Mouse (Mus musculus) left cerebral cortex, adult 2 months (tissue): ENCODE results near the gene Slc30a5. TPM values are rescaled to one million over a fixed set of nuclear protein-coding genes. Genes with fewer than 3 reads are reported as not detected.

ENCODE experiments used
- DNase-seq, 2 experiments: peaks; one replicate each; pipeline ENCODE4 v3.0.0; 2021 to 2022; ENCODE audit warnings: low spot score in 2 of 2, mixed read lengths in 1 of 2; ENCODE audit errors: extremely low spot score in 1 of 2
- H3K27ac ChIP-seq: fragments of 200-600 bp; 2 replicates; pipeline ENCODE4 v1.8.1; 2022
- H3K4me3 ChIP-seq: fragments of 200-600 bp; 2 replicates; pipeline ENCODE4 v1.8.1; 2022
- CTCF ChIP-seq: fragments of 200-600 bp; IDR thresholded peaks from 2 replicates; pipeline ENCODE4 v1.8.1; 2022; ENCODE audit warnings: antibody characterized with exemption, mild to moderate bottlenecking, moderate library complexity
- intact Hi-C: fragments of 180-260 bp; cut with DNase I; formaldehyde crosslinking; loops from one replicate; pipeline ENCODE4 v1.15.1; 2025
- long read RNA-seq, 2 experiments: library from polyadenylated mRNA; stranded (forward); transcript quantifications; one replicate each; pipeline ENCODE4 v2.0.0; 2021; ENCODE audit warnings: borderline mapping rate in 2 of 2
- total RNA-seq, 2 experiments: library from RNA; stranded (reverse); gene quantifications; 2 replicates each; pipeline ENCODE4 v1.2.3; 2021

Slc30a5 gene
- 10 to 100 TPM; 38.2 to 47.0 TPM for total RNA-seq
- long read RNA-seq, experiment 1, transcript Slc30a5-201 (16 exons, 3,179 nt): major isoform, 39 of 55 reads
- long read RNA-seq, experiment 1, partial matches to known transcripts: 4 of 55 reads
- long read RNA-seq, experiment 1, other reads (novel, unspliced or antisense): 12 of 55 reads
- long read RNA-seq, experiment 2, transcript Slc30a5-201 (16 exons, 3,179 nt): major isoform, 35 of 46 reads
- long read RNA-seq, experiment 2, partial matches to known transcripts: 2 of 46 reads
- long read RNA-seq, experiment 2, other reads (novel, unspliced or antisense): 5 of 46 reads

DNA sequence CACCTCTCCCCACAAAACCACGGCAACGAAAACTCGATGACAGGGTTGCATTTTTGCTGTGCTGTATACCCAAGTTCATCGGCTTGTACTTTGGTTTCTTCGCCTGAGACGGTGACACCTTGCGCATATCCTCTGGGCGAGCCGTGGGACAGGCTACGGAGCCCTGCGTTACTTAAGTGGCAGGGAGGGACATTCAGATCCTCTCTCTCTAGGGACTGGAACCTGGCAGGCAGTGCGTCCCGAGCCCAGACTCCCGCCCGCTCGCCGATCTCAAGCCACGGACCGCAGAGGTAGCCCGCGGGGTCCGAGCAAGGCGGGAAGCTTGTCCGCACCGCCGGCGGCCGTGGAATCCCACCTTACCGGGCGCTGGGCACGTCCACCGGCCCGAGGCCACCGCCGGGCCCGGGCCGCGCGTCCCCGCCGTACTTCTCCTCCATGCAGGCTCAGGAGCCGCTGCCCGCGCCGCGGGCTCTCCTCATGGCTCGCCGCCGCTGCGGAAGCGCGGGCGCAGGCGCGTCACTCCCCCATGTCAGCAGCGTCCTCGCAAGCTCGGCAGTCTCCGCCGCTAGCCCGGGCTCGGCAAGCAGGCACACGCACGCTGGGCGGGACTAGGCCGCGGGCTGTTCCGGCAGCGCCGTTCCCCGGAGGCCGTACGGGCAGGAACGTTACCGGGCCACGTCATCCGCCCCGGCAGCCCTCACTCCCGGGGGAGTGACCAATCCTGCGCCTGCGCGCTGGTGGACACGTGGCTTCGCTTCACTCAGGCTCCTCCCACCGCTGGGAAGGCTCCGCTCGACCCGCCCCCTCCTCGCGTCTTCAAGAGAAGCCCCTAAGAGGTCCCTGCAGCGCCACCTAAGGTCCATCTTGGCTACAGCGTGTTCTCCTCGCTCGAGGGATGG is at the start of gene Slc30a5:
TSS of gene Slc30a5 (minus strand) at position 687 of the 899 bp plus-strand sequence.
- peak; percentile 91 for TF ChIP-seq CTCF
- Histone ChIP-seq H3K27ac (peak within 1 kb of the TSS; percentile 83), H3K4me3 (peak within 1 kb of the TSS; percentile 96)
- intact Hi-C loops: loop anchor here (5.0 kb wide), 1 partner anchor 101 kb away; the partner anchor contains the start of gene Cdk7
- peak; percentile 99 for DNase-seq

DNA sequence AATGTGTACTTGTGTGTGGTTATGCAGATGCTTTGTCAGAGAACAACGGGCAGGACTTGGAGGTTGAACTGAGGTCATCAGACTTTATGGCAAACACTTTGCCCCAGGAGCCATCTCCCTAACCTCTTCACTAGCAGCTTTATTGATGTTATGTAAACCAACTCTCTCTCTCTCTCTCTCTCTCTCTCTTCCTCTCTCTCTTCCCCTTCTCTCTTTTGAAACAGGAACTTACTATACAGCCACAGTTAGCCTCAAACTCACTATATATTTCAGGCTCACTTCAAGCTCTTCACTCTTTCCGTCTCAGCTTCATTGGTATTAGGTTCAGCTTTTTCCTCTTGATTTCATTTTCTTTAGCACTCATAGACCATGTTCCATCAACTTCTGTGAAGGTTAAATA is 48.7 kb upstream of the Slc30a5 start:
- no peak for TF ChIP-seq CTCF
- H3K27ac ChIP-seq: no peak overlapping the region

DNA sequence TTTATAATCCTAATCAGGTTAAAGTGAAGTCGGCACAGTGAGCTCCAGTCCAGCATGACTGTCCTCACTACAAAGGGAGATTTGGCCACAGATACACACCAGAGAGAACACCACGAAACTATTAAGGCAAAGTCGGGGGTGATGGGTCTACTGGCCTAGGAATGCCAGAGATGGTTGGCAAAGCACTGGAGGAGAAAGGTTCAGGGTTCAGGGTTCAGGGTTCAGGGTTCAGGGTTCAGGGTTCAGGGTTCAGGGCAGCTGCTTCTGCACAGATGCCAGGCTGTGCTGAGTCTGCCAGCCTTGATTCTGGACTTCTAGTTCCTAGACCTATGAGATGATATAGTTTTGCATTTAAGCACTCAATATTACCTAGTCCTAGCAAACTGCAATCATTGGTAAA is 46.6 kb upstream of the Slc30a5 start:
- H3K27ac ChIP-seq: no peak overlapping the region
- intact Hi-C loops: no loop called here
- no peak for DNase-seq
- no peak for TF ChIP-seq CTCF
- no peak overlapping the region for H3K4me3 ChIP-seq

More for the DNA sequence above, 48.7 kb upstream of the Slc30a5 start:
- H3K4me3 ChIP-seq: no peak overlapping the region
- intact Hi-C loops: no loop called here
- DNase-seq: no peak

DNA sequence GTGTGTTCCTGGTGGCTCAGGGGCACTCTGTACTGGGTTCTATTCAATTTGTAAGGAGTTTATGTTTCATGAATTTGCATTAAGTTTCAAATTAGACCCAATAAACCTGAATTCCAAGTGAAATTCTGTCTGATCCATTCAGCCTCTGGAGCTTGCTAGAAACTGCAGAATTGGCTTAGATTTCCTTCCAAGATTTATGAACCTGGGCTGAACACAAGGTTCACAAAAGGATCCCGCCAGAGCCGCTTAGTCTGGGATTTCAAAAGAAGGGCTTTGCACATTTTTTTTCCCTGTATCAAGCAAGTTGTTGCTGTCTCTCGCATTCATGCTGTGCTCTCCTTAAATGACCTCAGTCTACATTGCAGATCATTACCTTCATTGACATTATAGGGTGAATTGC is 46.1 kb upstream of the Slc30a5 start:
- DNase-seq: no peak
- Histone ChIP-seq H3K27ac (no peak overlapping the region), H3K4me3 (no peak overlapping the region)
- no peak for TF ChIP-seq CTCF
- intact Hi-C loops: no loop called here

DNA sequence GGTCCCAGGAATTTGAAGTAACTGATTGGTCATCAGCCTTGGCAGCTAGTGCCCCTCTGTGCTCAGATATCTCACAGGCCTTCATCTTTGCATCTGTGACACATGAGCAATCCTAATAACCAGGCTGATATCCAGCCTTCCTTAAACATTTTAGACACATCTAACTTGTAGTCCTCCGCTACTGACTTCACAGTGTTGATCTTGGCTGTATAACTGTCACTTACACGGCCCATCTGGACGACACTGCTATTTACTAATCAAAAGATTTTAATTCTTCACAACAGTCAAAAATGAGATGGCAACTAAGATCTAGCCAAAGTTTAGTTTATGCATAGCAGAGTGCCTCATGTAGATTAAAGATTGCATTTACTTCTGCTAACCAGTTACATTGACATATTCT is 45.0 kb upstream of the Slc30a5 start:
- H3K27ac ChIP-seq: no peak overlapping the region
- TF ChIP-seq CTCF: no peak
- DNase-seq: no peak
- no peak overlapping the region for H3K4me3 ChIP-seq
- intact Hi-C loops: no loop called here

DNA sequence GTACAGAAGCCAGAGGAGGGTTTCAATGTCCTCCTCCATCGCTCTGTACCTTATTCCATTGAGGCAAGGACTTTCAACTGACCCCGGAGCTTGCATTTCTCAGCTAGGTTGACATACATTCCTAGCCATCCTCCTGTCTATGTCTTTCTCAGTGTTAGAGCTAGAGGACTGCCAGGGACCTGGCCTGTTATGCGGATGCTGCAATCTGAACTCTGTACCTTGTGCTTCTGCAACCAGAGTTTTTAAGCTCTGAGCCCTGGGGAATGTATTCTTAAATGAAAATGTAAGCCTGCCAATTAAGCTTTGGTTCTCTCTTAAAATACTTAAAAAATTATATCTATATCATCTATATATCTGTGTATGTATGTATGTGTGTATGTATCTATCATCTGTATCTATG is 44.5 kb upstream of the Slc30a5 start:
- no peak for TF ChIP-seq CTCF
- Histone ChIP-seq H3K27ac (no peak overlapping the region), H3K4me3 (no peak overlapping the region)
- intact Hi-C loops: no loop called here
- no peak for DNase-seq

DNA sequence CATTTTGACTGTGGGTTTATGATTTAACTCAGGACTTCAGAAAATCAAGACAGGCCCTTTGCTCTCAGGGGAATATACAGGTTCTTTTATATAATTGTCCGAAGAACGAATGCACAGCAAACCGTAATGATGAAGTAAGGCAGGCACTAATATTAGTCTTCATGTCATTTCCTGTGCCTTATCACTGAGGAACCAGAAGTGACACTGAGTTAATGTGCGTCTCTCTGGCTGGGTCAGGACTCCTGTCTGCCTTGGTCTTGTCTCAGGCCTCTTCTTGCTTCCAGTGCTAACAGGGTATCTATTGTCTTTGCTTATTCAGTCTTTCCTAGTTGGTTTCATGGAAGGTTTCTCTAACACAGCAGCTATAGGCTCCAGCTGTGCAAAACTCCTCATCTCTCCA is 41.9 kb upstream of the Slc30a5 start:
- intact Hi-C loops: no loop called here
- DNase-seq: no peak
- no peak for TF ChIP-seq CTCF
- Histone ChIP-seq H3K4me3 (no peak overlapping the region), H3K27ac (no peak overlapping the region)

DNA sequence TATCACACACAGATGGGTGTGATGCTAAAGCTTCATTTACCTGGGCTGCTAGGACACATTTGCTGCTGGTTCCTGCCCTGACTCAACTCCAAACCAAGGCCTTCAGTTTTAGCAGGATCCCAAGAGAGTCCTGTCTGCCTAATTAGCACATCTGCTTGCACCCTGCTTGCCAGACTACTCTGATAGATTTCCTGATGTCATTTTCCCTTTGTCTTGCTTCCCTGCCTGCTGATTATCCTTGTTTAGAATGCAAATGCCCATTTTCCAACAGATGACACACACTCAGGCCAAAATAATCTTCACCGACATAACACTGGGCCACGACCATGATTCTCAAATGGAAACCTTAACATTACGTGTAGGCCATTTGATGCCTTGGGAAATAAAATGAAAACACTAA is 41.4 kb upstream of the Slc30a5 start:
- DNase-seq: no peak
- H3K27ac ChIP-seq: no peak overlapping the region
- no peak overlapping the region for H3K4me3 ChIP-seq
- no peak for TF ChIP-seq CTCF
- intact Hi-C loops: no loop called here

DNA sequence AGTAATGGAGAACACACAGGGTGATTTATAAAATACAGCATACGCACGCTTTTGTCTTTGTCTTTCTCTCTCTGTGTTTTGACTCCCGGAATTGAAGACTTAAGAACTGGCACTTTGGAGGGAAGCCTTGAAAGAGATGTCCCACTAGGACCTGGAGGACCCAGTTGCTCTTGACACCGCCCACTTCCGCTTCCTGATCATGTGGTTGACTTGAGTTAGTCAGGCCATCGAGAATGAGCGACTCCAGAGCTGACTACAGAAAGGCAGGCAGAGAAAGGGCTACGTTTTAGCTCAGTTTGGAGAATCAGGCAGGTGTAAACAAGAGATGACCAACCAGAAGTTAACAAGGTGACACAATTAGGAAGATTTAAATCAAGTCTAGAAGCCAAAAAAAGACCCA is 40.3 kb upstream of the Slc30a5 start:
- no peak overlapping the region for H3K27ac ChIP-seq
- no peak for DNase-seq
- intact Hi-C loops: no loop called here
- no peak overlapping the region for H3K4me3 ChIP-seq
- TF ChIP-seq CTCF: no peak

DNA sequence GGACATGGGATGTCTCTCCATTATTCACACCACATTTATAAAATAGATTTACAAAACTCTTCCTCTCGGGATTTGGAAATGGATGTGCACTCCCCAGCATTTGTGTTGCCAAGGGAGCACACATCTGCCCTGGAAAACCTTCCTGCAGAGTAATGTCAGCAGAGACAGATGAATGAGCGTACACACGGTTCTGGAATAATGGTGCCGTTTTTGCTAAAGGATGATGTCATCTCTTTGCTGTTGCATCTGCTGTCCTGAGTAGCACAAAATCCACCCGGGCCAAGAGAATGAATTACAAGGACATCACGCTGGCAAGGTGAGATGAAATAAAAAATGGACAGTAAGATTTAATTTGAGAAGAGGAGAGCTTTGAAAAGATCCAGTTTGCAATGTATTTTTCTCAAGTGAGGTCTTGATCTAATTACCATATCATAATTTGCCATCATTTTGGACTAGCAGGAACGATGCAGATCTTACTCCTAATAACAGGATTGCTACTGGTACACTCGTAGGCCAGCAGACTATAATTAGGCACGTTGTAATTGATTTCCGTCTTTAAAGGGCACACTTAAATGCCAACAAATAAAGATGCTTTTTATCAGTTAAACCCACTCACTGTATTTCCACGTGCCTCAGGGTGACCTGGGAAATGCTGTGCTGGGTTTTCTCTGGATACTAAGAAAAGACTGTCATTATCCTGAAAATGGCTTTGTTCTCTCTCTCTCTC is 38.4 kb upstream of the Slc30a5 start:
- intact Hi-C loops: no loop called here
- no peak for DNase-seq
- H3K27ac ChIP-seq: no peak overlapping the region
- no peak overlapping the region for H3K4me3 ChIP-seq
- no peak for TF ChIP-seq CTCF

DNA sequence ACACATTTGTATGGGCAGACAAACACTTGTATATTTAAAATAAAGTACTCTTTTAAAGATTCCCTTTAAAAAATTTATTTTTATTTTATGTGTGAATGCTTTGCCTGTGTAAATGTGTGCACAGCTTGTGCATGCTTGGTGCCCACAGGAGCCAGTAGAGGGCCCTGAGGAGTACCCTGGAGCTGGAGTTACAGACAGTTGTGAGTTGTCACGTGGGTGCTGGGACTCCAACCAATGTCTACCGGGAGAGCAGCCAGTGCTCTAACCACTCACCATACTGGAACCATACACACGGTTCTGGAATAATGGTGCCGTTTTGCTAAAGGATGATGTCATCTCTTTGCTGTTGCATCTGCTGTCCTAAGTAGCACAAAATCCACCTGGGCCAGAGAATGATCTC is 36.6 kb upstream of the Slc30a5 start:
- intact Hi-C loops: no loop called here
- no peak for DNase-seq
- no peak overlapping the region for H3K27ac ChIP-seq
- no peak overlapping the region for H3K4me3 ChIP-seq
- TF ChIP-seq CTCF: no peak; the same call in 1 of the 2 replicates

DNA sequence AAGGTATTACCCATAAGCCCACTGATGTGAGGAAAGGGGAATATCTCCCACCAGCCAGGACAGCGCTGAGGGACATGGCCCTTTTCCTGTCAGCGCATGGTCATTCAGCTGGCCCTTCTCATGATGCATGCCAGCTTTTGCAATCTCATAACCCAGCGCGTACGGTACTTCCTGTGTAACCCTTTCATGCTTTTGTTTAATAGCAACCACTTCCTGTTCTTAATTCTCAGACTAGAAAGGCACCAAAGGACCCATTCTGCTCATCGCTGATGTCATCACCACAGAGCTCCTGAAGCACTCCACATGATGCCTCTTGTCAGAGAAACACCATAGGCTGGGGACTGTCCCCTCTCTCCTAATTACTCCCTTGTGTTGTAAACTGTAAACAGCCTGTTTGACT is 33.1 kb upstream of the Slc30a5 start:
- intact Hi-C loops: no loop called here

More for the DNA sequence above, 33.1 kb upstream of the Slc30a5 start:
- no peak for TF ChIP-seq CTCF
- no peak overlapping the region for H3K27ac ChIP-seq
- no peak for DNase-seq
- H3K4me3 ChIP-seq: no peak overlapping the region
